ENCODE assay signal across 23 mouse cellular contexts in genomic region chr11:120442344-120442743, GRCm38 (mm10). TPM values are rescaled to one million over a fixed set of nuclear protein-coding genes. Genes with fewer than 3 reads are reported as not detected.
"Had no signal": no experiment of that assay in that cellular context is flagged by ENCODE, and none has a peak within 500 bp of the region (broad histone marks: within the 10 kb centered on the region; RNA-seq: fewer than 3 reads in every experiment).

Gene Tspan10, plus strand, starts transcription at chr11:120442644.

- H3K27ac ChIP-seq: liver, embryonic 13.5 days; liver, embryonic 15.5 days; lung, embryonic 15.5 days; macrophage; neural tube, embryonic 12.5 days; stomach, embryonic 15.5 days; stomach, postnatal 0 days had no signal

- ATAC-seq: liver, postnatal 0 days; lung, postnatal 0 days had no signal

- H3K4me1 ChIP-seq: liver, embryonic 13.5 days; lung, embryonic 15.5 days; neural tube, embryonic 12.5 days; stomach, embryonic 15.5 days had no signal

- H3K9ac ChIP-seq: liver, embryonic 13.5 days; liver, embryonic 15.5 days; liver, postnatal 0 days; lung, embryonic 15.5 days; neural tube, embryonic 12.5 days; stomach, embryonic 15.5 days had no signal

- H3K9me3 ChIP-seq: liver, embryonic 13.5 days; liver, embryonic 15.5 days; lung, embryonic 15.5 days; megakaryocyte, embryonic 14.5 days; neural tube, embryonic 12.5 days; stomach, embryonic 15.5 days had no signal

- DNase-seq: liver, embryonic 13.5 days; liver, postnatal 0 days; lung, adult 2 months; lung, postnatal 14 days; lung, postnatal 36 days; midbrain, embryonic 14.5 days; right cerebral cortex, postnatal 14 days; thymus, postnatal 25 days; thymus, postnatal 4 days had no signal

- H3K36me3 ChIP-seq: liver, embryonic 13.5 days; liver, embryonic 15.5 days; lung, embryonic 15.5 days; neural tube, embryonic 12.5 days; stomach, embryonic 15.5 days had no signal

- H3K4me2 ChIP-seq: liver, embryonic 13.5 days; liver, embryonic 15.5 days; lung, embryonic 15.5 days; neural tube, embryonic 12.5 days; stomach, embryonic 15.5 days had no signal

- H3K27me3 ChIP-seq: liver, embryonic 13.5 days; liver, embryonic 15.5 days; lung, embryonic 15.5 days; neural tube, embryonic 12.5 days; stomach, embryonic 15.5 days had no signal

- H3K4me3 ChIP-seq: liver, embryonic 13.5 days; liver, embryonic 15.5 days; lung, embryonic 15.5 days; megakaryocyte, embryonic 14.5 days; neural tube, embryonic 12.5 days; stomach, embryonic 15.5 days had no signal

RNA-seq across cellular contexts. Expression of gene Tspan10, which starts in this region (rescaled TPM):
- total RNA-seq: megakaryocyte progenitor cell, adult 5-6 weeks; monocyte, adult 5-6 weeks; neutrophil, adult 5-6 weeks had no signal
- polyA plus RNA-seq: liver, embryonic 13.5 days; liver, embryonic 15.5 days; liver, postnatal 0 days; lung, embryonic 15.5 days; lung, postnatal 0 days; midbrain, embryonic 14.5 days; midbrain, postnatal 0 days; neural tube, embryonic 14.5 days; stomach, embryonic 15.5 days; stomach, postnatal 0 days; urinary bladder, adult 2 months had no signal
